Mouse (Mus musculus) G1E (cell line): ENCODE results near the gene Klf1.

ENCODE experiments used
- CTCF ChIP-seq: IDR thresholded peaks from 2 replicates; pipeline ENCODE4 v1.5.1; 2012; ENCODE audit warnings: low read depth, low read length, inconsistent platforms, mixed read lengths
- GATA2 ChIP-seq: IDR thresholded peaks from 2 replicates; pipeline ENCODE4 v1.6.1; 2012; ENCODE audit warnings: low read depth, low read length, inconsistent platforms, borderline replicate concordance

GRCm38 (mm10) chr8:84930582-84930981 lies 28.9 kb downstream of the Klf1 start:
- TF ChIP-seq CTCF, result no peak
- TF ChIP-seq GATA2, result no peak
